Mouse (Mus musculus) G1E (cell line): ENCODE data around the gene Psen1. TPM values are rescaled to one million over a fixed set of nuclear protein-coding genes. Genes with fewer than 3 reads are reported as not detected.
A peak's percentile ranks its signal among the peaks of the same experiment; 100 is the strongest.

Source experiments
- ATAC-seq: 2 replicates; pipeline ENCODE4 v1.8.0; 2016; ENCODE audit warnings: mild to moderate bottlenecking; ENCODE audit not compliant: insufficient number of reproducible peaks, poor library complexity, low FRiP score, severe bottlenecking; ENCODE audit errors: extremely low read depth
- DNase-seq: peaks from one replicate; pipeline ENCODE4 v3.0.0; 2012; ENCODE audit warnings: low spot score
- H3K27me3 ChIP-seq: 2 replicates; pipeline ENCODE4 v1.6.1; 2012; ENCODE audit warnings: mild to moderate bottlenecking, low read length, inconsistent platforms; ENCODE audit not compliant: insufficient read depth
- H3K36me3 ChIP-seq: replicated peaks from 2 replicates; pipeline ENCODE3; 2012; ENCODE audit warnings: mild to moderate bottlenecking, inconsistent platforms
- H3K4me1 ChIP-seq: 2 replicates; pipeline ENCODE4 v1.6.1; 2012; ENCODE audit warnings: low read depth, low read length, inconsistent platforms, mixed read lengths; ENCODE audit not compliant: insufficient read depth
- H3K4me3 ChIP-seq: 2 replicates; pipeline ENCODE4 v1.5.1; 2012; ENCODE audit warnings: low read depth, mild to moderate bottlenecking, inconsistent platforms, low read length, moderate library complexity, mixed read lengths
- H3K9me3 ChIP-seq: replicated peaks from 2 replicates; pipeline ENCODE4 v1.6.1; 2012; ENCODE audit warnings: inconsistent platforms
- CTCF ChIP-seq: IDR thresholded peaks from 2 replicates; pipeline ENCODE4 v1.5.1; 2012; ENCODE audit warnings: low read depth, low read length, inconsistent platforms, mixed read lengths
- GATA1 ChIP-seq: IDR thresholded peaks from 2 replicates; pipeline ENCODE4 v1.6.1; 2012; ENCODE audit warnings: borderline replicate concordance, low read length, inconsistent platforms, mixed read lengths
- GATA2 ChIP-seq: IDR thresholded peaks from 2 replicates; pipeline ENCODE4 v1.6.1; 2012; ENCODE audit warnings: low read depth, low read length, inconsistent platforms, borderline replicate concordance
- POLR2AphosphoS5 ChIP-seq: IDR thresholded peaks from 2 replicates; pipeline ENCODE4 v1.6.1; 2012; ENCODE audit warnings: low read depth, low read length, inconsistent platforms; ENCODE audit not compliant: insufficient replicate concordance
- TAL1 ChIP-seq: conservative IDR thresholded peaks from 2 replicates; pipeline ENCODE4 v1.6.1; 2012; ENCODE audit warnings: low read depth, low read length, inconsistent platforms, mixed read lengths
- polyA plus RNA-seq: library from polyadenylated mRNA; stranded (reverse); fragments of >175 nt; gene quantifications from 2 replicates; pipeline ENCODE4 v1.2.3, GENCODE M21; 2012
- total RNA-seq, 2 experiments: library from RNA; stranded (forward) in 1 of 2; stranded (reverse) in 1 of 2; fragments of 200-1000 nt in 1 of 2; fragments of >200 nt in 1 of 2; fragmentation: Nextera tagmentation in 1 of 2; gene quantifications; 2 replicates each; pipeline ENCODE4 v1.2.3; 2014 to 2017

Gene Psen1
- total and polyA plus RNA-seq, 3 experiments: 32.5 to 123 (median 74.3) TPM

DNA sequence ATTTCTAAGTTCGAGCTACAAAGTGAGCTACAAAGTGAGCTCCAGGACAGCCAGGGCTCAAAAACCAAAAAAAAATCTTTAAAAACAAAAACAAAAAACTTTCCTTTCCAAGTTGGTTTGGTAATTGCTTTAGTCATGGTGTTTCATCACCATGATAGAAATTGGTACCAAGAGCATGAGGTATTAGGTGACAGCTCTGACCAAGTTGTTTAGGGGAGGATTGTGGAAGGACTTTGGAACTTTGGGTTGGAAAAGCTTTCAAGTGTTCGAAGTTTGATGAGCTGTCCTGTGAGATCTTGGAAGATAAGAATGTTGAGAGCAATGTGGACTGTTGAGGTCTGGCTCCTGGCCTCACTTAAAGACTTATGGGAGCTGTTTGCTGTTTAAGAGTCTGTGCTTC is 72.2 kb downstream of the Psen1 start:
- peaks cover 9% of the 10 kb centered on the region for H3K4me1 ChIP-seq
- H3K27me3 ChIP-seq: peaks cover 55% of the 10 kb centered on the region
- H3K9me3 ChIP-seq: no peaks in the 10 kb centered on the region
- no peaks in the 10 kb centered on the region for H3K36me3 ChIP-seq
- DNase-seq (no peak), ATAC-seq (no peak)
- no peak for TF ChIP-seq GATA2
- no peak for TF ChIP-seq TAL1
- TF ChIP-seq CTCF: no peak
- TF ChIP-seq GATA1: no peak
- no peak for TF ChIP-seq POLR2AphosphoS5
- H3K4me3 ChIP-seq: no peak overlapping the region

DNA sequence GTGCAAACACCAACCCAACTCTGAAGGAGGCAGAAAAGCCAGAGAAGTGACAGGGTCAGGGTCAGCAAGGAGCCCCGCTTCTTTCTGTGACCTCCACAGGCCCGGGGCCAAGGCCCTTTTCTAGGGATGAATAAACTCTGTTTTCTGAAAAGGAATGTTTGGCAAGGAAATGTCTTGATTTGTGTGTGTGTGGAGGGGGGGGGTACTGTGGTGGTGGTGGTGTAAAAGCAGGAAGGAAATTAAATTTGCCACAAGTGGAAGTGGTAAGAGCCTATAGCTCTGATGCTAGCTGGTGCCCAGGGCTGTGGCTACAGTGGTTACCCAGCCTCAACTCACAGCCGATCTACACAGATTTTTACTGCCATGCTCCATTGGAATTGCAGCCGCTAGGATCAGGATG is 74.8 kb downstream of the Psen1 start:
- H3K4me1 ChIP-seq: peaks cover 9% of the 10 kb centered on the region
- H3K9me3 ChIP-seq: no peaks in the 10 kb centered on the region
- peaks cover 63% of the 10 kb centered on the region for H3K27me3 ChIP-seq
- TF ChIP-seq POLR2AphosphoS5: no peak
- no peak for TF ChIP-seq CTCF
- TF ChIP-seq GATA2: no peak
- TF ChIP-seq GATA1: no peak
- TF ChIP-seq TAL1: no peak
- H3K36me3 ChIP-seq: no peaks in the 10 kb centered on the region
- H3K4me3 ChIP-seq: no peak overlapping the region
- ATAC-seq (no peak), DNase-seq (no peak)

DNA sequence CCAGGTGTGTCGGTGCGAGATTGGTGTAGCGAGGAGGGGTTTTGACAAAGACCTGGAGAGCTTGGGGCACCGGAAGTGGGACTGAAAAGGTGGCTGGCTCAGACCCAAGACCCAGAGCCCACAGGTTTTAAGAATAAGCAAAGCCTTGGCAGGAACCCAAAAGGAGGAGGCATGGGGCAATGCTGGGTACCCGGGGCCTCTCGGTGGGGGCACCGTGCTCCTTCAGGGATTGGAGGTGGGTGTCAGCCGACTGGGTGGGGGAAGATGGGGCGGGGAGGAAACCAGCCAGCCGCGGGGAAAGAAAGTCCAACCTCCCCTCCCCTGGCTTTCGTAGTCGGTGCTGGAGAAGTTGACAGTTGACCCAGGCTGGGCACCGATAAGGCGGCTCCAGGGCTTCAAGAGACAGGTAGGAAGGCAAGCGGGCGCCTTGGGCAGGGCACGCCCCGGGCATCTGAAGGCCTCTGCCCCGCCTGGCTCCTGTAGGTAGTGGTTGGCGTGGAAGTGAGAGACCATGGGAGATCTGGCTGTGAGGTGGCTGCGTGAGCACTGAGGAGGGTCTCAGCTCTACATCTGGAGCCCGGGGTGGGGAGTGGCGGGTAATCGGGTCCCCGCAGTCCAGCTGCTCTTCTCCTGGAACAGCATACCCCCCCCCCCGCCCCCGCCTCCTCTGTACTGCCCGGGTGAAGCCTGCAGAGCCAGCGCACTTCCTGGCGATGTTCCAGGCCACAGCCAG is 75.5 kb downstream of the Psen1 start, which contains the start of gene Papln:
Gene Papln, plus strand, starts transcription at position 324 of the 733 bp plus-strand sequence.
- TF ChIP-seq CTCF (no peak), GATA1 (no peak), GATA2 (no peak), POLR2AphosphoS5 (no peak)
- no peak for ATAC-seq
- peaks cover 65% of the 10 kb centered on the region for H3K27me3 ChIP-seq
- H3K4me1 ChIP-seq: peaks cover 11% of the 10 kb centered on the region
- H3K4me3 ChIP-seq: no peak within 1 kb of the TSS; the same call in 1 of the 2 replicates
- H3K9me3 ChIP-seq: no peaks in the 10 kb centered on the region
- peak; percentile 74 for DNase-seq
- no peaks in the 10 kb centered on the region for H3K36me3 ChIP-seq

DNA sequence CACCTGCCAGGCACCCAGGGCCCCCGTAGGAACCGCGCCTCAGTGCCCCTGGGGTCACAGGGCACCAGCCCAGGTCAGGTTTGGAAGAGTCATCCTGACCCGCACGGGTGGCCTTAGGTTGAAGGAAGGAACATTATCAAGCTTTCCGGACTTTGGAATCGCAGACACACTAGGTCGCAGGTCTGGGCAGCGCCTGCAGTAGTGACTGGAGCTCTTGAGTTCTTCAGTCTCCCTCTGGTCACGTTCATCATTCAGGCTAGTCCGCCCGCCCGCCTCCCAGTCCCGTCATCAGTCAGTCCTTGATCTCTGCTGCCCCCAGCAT is 76.1 kb downstream of the Psen1 start:
- H3K9me3 ChIP-seq: no peaks in the 10 kb centered on the region
- TF ChIP-seq POLR2AphosphoS5 (no peak), CTCF (no peak), GATA1 (no peak), GATA2 (no peak), TAL1 (no peak)
- ATAC-seq (no peak), DNase-seq (no peak)
- no peak overlapping the region; the same call in 1 of the 2 replicates for H3K4me3 ChIP-seq
- no peaks in the 10 kb centered on the region for H3K36me3 ChIP-seq
- H3K4me1 ChIP-seq: peaks cover 11% of the 10 kb centered on the region
- H3K27me3 ChIP-seq: peaks cover 64% of the 10 kb centered on the region

DNA sequence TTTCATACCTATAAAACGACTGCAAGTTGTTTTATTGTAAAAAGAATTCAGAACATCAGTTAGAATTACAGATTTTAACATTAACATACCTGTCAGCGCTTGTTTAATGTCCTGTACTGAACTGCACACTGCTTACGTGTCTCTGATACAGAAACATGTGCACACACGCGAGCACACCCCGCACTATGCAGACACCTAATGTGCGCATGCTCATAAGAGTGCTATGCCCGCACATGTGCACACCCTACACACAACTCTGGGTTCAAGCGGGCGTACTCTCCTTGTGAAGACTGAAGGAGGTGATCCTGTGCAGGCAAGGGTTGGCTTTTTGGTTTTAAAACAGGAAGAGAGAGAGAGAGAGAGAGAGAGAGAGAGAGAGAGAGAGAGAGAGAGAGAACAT is 76.6 kb downstream of the Psen1 start:
- TF ChIP-seq GATA1 (no peak), POLR2AphosphoS5 (no peak), CTCF (no peak), GATA2 (no peak), TAL1 (no peak)
- DNase-seq: no peak
- no peak for ATAC-seq
- H3K27me3 ChIP-seq: peaks cover 66% of the 10 kb centered on the region
- no peaks in the 10 kb centered on the region for H3K9me3 ChIP-seq
- no peaks in the 10 kb centered on the region for H3K36me3 ChIP-seq
- H3K4me1 ChIP-seq: peaks cover 11% of the 10 kb centered on the region
- H3K4me3 ChIP-seq: no peak overlapping the region

DNA sequence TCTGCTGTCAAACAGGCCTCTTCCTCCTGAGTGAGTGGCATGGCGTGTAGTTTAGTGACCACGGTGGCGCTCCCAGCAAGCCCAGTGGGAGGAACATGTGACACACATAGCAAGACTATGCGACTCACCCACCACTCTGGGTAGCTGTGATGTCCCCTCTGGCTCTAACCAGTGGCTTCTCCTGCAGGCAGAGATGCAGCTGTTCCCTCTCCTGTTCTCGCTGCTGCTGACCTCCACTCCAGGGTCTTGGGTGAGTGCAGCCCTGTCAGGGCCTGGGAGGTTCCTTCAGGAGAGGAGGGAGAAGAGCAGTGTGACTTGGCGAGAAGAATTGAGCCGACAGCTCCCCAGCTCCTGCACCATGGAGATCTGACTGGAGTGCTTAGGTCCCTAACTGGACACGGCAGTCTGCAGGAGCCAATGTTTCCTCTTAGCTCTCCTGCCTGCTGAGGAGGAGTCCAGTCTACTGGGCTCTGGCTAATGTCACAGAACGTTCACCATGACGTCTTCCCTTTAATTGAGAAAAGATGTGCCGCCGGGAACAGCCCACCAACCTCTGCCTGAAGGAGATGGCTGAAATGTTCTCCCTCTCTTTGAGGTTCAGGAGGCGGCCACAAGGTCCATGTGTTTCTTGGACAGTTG is 78.1 kb downstream of the Psen1 start:
- no peak for DNase-seq
- no peaks in the 10 kb centered on the region for H3K36me3 ChIP-seq
- H3K4me1 ChIP-seq: peaks cover 11% of the 10 kb centered on the region
- H3K4me3 ChIP-seq: no peak overlapping the region
- no peaks in the 10 kb centered on the region for H3K9me3 ChIP-seq
- TF ChIP-seq GATA1: no peak
- TF ChIP-seq GATA2: no peak
- no peak for TF ChIP-seq TAL1
- TF ChIP-seq POLR2AphosphoS5: no peak
- TF ChIP-seq CTCF: no peak
- peaks cover 71% of the 10 kb centered on the region for H3K27me3 ChIP-seq
- ATAC-seq: no peak
